Mouse (Mus musculus): ENCODE data around the gene Shisa7. TPM values are rescaled to one million over a fixed set of nuclear protein-coding genes. Genes with fewer than 3 reads are reported as not detected.
"Not testable (repeated sequence)": the region's sequence is repeated elsewhere in the genome, so short reads cannot be mapped to it uniquely, and the experiment has no call there.

The Shisa7 gene
- total and polyA plus RNA-seq, 3 experiments: 0.07 TPM; not detected in 2

DNA sequence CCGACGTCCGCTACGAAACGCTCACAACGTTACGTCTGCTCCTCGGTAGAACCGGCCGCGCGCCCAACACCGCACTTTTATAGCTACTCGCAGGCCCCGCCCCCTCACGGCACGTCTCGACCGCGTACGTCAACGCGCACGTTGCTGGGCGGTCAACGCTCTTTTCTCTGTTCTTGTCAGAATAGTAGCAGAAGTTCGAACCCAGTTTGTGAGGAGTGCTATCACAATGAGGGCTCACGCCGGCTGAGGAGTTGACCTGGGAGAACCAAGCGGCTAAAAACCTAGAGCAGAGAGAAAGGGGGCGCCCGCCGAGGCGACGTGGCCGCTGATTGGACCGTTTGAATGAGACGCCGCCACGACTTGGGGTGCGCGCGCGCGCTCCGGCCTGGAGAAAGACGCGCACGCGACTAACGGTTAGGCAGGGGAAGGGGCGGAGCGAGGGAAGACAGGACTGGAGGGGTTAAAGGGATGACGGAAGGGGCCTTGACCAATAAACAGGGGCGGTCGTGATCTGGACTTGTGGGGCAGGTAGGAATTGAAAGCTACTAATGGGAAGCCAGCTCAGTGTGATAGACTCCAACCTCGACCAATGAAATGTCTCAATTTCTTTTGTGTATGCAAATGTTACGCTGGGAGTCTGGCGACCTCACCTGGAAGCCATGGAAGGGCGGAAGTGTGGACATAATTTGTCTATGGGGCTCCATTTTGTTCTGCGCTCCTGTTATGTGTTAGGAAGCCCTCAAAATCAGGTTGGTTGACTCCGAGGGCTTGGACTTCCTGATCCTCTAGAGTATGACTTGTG lies 32.0 kb downstream of the Shisa7 start, which contains the start of gene Ube2s (continued):
- TF ChIP-seq TAL1 (IDR thresholded peaks at IDR 0.05; ENCODE audit: low read length) (no peak), GABPA (IDR thresholded peaks at IDR 0.05; ENCODE audit: low read depth, low read length) (no peak), ZMIZ1 (IDR thresholded peaks at IDR 0.05; ENCODE audit: low read depth, low read length) (peak; percentile 93), TCF12 (IDR thresholded peaks at IDR 0.05; ENCODE audit: low read depth, low read length) (peak; percentile 13)

DNA sequence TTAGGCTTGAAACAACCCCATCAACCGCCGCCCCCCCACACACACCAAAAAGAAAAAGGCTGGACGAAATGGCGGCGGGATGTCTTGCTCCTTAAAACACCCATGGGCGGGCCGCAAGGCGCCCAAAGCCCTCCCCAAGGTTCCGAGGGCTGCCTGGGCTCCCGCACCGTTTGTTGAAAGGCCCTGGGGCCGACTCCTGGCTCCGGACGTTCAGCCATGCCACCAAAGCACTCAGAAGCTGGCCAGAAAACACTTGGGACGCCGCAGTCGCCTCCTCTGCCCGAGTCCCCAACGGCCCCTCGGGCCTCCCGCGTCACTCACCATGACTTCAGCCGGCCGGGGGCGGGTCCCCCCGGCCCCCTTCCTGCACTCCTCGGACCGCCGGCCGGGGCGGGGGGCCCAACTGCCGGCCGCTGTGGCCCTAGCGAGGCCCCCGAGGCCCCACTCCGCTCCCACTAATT lies 32.6 kb downstream of the Shisa7 start:
- peak overlapping the region; percentile 62 for H3K27ac ChIP-seq (ENCODE audit: control insufficient read depth, low read depth, low read length)
- H3K36me3 ChIP-seq (ENCODE audit: control insufficient read depth in 1 of 2, insufficient read depth in 2 of 2, low read length in 2 of 2): peaks cover 22 to 27% of the 10 kb centered on the region in 2 experiments
- TF ChIP-seq RAD21 (IDR thresholded peaks at IDR 0.05; ENCODE audit: low read depth, low read length): no peak
- TF ChIP-seq POLR2AphosphoS2 (IDR thresholded peaks at IDR 0.05; ENCODE audit: low read length): peak; percentile 56; the same call in 1 of the 2 replicates
- no peak for TF ChIP-seq JUND (IDR thresholded peaks at IDR 0.05; ENCODE audit: low read depth, low read length)
- no peak for TF ChIP-seq TCF12 (IDR thresholded peaks at IDR 0.05; ENCODE audit: low read depth, low read length)
- peak; percentile 55 to 84; a peak in 3 of 4 replicates for TF ChIP-seq POLR2A (IDR thresholded peaks at IDR 0.05; ENCODE audit: control insufficient read depth in 1 of 2, insufficient read depth in 1 of 2, low read depth in 1 of 2, low read length in 2 of 2, poor library complexity in 1 of 2)
- peak; percentile 37 for DNase-seq (ENCODE audit: low read depth, low spot score)
- H3K9ac ChIP-seq (ENCODE audit: control insufficient read depth, low read depth, low read length, poor library complexity, severe bottlenecking): peak overlapping the region; percentile 100
- no peaks in the 10 kb centered on the region for H3K9me3 ChIP-seq (replicated peaks; ENCODE audit: insufficient read depth, low read length)
- H3K27me3 ChIP-seq (ENCODE audit: control insufficient read depth in 1 of 2, insufficient read depth in 2 of 2, low read length in 2 of 2): no peaks in the 10 kb centered on the region
- H3K4me3 ChIP-seq (ENCODE audit: control insufficient read depth in 1 of 2, insufficient read depth in 1 of 2, low read depth in 2 of 2, low read length in 2 of 2): peak overlapping the region; percentile 64 to 96
- peaks cover 3 to 14% of the 10 kb centered on the region in 2 experiments for H3K4me1 ChIP-seq (ENCODE audit: control insufficient read depth in 1 of 2, insufficient read depth in 2 of 2, low read length in 2 of 2)
- peaks cover 27% of the 10 kb centered on the region for H3K79me2 ChIP-seq (ENCODE audit: control insufficient read depth, insufficient read depth, low read length, poor library complexity)

DNA sequence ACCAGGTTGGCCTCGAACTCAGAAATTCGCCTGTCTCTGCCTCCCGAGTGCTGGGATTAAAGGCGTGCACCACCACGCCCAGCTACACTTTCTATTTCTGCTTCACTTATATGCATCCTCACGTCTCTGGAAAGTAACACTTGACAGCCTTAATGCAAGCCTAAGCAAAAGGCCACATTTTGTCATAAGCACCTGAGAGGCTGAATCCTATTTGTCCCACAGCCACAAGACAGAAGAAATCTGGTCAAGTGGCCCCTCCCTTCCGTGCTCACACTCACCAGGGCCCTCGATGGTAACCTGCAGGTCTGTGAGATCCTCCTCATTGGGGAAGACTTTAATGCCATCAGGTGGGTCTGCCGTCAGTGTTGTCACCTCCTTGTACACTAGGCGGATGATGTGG lies 33.4 kb downstream of the Shisa7 start:
- not testable (repeated sequence) for H3K9me3 ChIP-seq (replicated peaks; ENCODE audit: insufficient read depth, low read length); H3K27ac ChIP-seq (ENCODE audit: control insufficient read depth, low read depth, low read length); H3K27me3 ChIP-seq (ENCODE audit: control insufficient read depth in 1 of 2, insufficient read depth in 2 of 2, low read length in 2 of 2)
- Histone ChIP-seq H3K4me3 (ENCODE audit: control insufficient read depth in 1 of 2, insufficient read depth in 1 of 2, low read depth in 2 of 2, low read length in 2 of 2) (peak overlapping the region; percentile 64 to 96), H3K9ac (ENCODE audit: control insufficient read depth, low read depth, low read length, poor library complexity, severe bottlenecking) (peak overlapping the region; percentile 100), H3K4me1 (ENCODE audit: control insufficient read depth in 1 of 2, insufficient read depth in 2 of 2, low read length in 2 of 2) (peaks cover 3 to 14% of the 10 kb centered on the region in 2 experiments), H3K36me3 (ENCODE audit: control insufficient read depth in 1 of 2, insufficient read depth in 2 of 2, low read length in 2 of 2) (peaks cover 22 to 27% of the 10 kb centered on the region in 2 experiments), H3K79me2 (ENCODE audit: control insufficient read depth, insufficient read depth, low read length, poor library complexity) (peaks cover 27% of the 10 kb centered on the region)
- peak; percentile 35 for DNase-seq (ENCODE audit: low read depth, low spot score)
- TF ChIP-seq SIN3A (IDR thresholded peaks at IDR 0.05; ENCODE audit: low read length): peak; percentile 41; the same call in 1 of the 2 replicates

DNA sequence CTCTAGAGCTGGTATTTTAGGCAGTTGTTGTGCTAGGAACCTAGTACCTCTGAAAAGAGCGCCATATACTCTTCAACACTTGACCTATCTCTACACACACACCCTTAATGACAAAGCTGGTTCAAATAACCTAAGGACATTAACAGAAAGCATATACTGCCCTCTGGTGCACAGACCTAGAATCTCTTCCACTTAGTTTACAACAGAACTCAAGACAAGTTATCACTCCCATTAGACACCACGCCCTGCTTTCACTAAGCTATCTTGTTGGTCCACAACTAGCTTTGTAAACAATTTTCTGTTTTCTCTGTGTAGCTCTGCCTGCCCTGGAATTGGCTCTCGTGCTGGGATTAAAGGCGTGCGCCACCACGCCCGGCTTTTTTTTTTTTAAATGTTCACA lies 37.8 kb downstream of the Shisa7 start:
- peak; percentile 81 for DNase-seq (ENCODE audit: low read depth, low spot score)
- Histone ChIP-seq H3K79me2 (ENCODE audit: control insufficient read depth, insufficient read depth, low read length, poor library complexity) (peaks cover 21% of the 10 kb centered on the region), H3K4me3 (ENCODE audit: control insufficient read depth in 1 of 2, insufficient read depth in 1 of 2, low read depth in 2 of 2, low read length in 2 of 2) (no peak overlapping the region), H3K27me3 (ENCODE audit: control insufficient read depth in 1 of 2, insufficient read depth in 2 of 2, low read length in 2 of 2) (no peaks in the 10 kb centered on the region), H3K4me1 (ENCODE audit: control insufficient read depth in 1 of 2, insufficient read depth in 2 of 2, low read length in 2 of 2) (peaks cover 3 to 12% of the 10 kb centered on the region in 2 experiments; a peak in 3 of 4 replicates), H3K9ac (ENCODE audit: control insufficient read depth, low read depth, low read length, poor library complexity, severe bottlenecking) (no peak overlapping the region), H3K9me3 (replicated peaks; ENCODE audit: insufficient read depth, low read length) (no peaks in the 10 kb centered on the region), H3K36me3 (ENCODE audit: control insufficient read depth in 1 of 2, insufficient read depth in 2 of 2, low read length in 2 of 2) (peaks cover 24 to 27% of the 10 kb centered on the region in 2 experiments), H3K27ac (ENCODE audit: control insufficient read depth, low read depth, low read length) (0 out of 2 replicates have a peak overlapping the region, but pooled peaks have one; percentile 6)
- TF ChIP-seq GATA1 (IDR thresholded peaks at IDR 0.05; ENCODE audit: low read depth, low read length) (no peak), SIN3A (IDR thresholded peaks at IDR 0.05; ENCODE audit: low read length) (no peak), MXI1 (IDR thresholded peaks at IDR 0.05; ENCODE audit: low read depth, low read length) (no peak), SMC3 (IDR thresholded peaks at IDR 0.05; ENCODE audit: low read depth, low read length) (peak; percentile 69), MAFK (IDR thresholded peaks at IDR 0.05; ENCODE audit: borderline replicate concordance, low read depth, low read length) (no peak), CHD2 (IDR thresholded peaks at IDR 0.05; ENCODE audit: low read length) (no peak), MEF2A (IDR thresholded peaks at IDR 0.05; ENCODE audit: extremely low read depth, insufficient replicate concordance, low read depth, low read length, poor library complexity, severe bottlenecking) (no peak), GABPA (IDR thresholded peaks at IDR 0.05; ENCODE audit: low read depth, low read length) (no peak), E2F4 (IDR thresholded peaks at IDR 0.05; ENCODE audit: borderline replicate concordance, low read depth, low read length) (no peak), ETS1 (IDR thresholded peaks at IDR 0.05; ENCODE audit: low read depth, low read length) (no peak), MAX (IDR thresholded peaks at IDR 0.05; ENCODE audit: low read length) (no peak), CHD1 (IDR thresholded peaks at IDR 0.05; ENCODE audit: low read depth, low read length) (no peak), UBTF (IDR thresholded peaks at IDR 0.05; ENCODE audit: borderline replicate concordance, insufficient read depth, low read depth, low read length) (no peak), KAT2A (conservative IDR thresholded peaks at IDR 0.05; ENCODE audit: low read depth, low read length) (no peak), USF1 (IDR thresholded peaks at IDR 0.05; ENCODE audit: low read depth, low read length) (no peak), RAD21 (IDR thresholded peaks at IDR 0.05; ENCODE audit: low read depth, low read length) (peak; percentile 56)
